Mouse (Mus musculus) ZHBTc4 (cell line): ENCODE data around the gene Tmsb4x.

Source experiments
- DNase-seq: peaks from one replicate; pipeline ENCODE4 v3.0.0-alpha.2; 2011; ENCODE audit warnings: low read depth, low spot score

Gene Tmsb4x

DNA sequence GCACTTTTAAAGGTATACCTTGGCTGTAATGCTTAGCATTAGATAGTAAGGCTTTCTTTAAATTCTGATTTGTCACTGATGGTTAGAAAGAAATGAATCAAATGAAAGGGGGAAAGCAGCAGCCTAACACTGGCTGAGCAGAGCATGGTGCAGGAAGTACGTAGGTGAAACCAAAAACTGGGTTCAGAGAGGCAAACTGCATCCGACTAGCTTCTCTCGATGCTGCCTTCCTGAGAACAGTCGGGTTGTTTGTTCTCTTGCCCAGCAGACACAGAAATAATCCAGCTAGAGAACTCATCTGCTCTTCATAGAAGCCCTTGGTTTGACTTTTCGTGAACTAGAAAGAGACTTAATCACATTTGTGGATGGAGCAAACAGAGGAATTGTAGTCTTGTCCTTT is 26.7 kb downstream of the Tmsb4x start:
- DNase-seq, result no peak

DNA sequence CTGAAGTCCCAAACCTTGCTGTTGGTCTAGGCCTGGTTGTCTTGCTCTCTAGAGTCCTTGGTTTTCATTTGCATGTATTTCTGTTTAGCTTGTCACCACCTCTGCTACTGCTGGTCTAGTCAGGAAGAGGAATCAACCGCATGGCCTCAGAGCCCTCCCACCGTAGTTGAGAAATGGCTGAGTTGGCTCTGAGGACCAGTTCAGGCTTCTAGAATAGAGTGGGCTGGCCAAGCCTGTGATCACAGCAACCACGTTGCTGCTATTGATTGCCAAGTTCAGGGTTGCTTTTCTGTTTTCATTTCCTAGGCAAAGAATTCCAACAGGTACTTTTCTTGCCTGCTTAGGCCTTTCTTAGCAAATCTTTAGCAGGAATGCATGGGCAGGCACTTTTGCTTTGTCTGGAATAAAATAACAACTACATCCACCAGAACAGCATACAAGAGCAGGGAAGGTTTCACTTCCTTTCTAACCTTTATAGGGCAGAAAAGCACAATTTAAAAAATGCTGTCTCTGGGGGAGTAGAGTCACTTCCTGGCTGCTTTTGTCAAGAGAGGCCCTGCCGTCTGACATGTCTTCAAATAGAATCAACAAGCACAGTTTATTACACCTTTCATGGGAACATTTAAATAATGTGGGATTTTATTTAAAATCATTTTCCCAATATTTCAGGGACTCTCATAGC is 29.0 kb downstream of the Tmsb4x start:
- no peak for DNase-seq

DNA sequence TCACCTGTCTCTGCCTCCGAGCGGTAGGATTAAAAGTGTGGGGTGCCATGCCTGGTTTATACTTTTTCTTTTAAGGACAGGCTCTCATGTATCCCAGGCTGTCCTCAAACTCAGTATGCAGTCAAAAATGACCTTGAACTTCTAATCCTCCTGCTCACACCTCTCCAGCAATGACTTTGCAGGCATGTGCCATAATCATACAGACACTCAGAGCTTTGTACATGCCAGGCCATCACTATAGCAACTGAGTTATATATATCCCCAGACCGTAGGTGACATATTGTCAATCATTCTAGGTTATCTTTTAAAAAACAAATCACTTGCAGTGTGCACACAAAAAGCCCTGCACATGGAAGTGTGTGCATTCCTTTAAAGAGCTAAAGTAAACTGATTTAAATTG is 29.6 kb downstream of the Tmsb4x start:
- DNase-seq, result no peak

DNA sequence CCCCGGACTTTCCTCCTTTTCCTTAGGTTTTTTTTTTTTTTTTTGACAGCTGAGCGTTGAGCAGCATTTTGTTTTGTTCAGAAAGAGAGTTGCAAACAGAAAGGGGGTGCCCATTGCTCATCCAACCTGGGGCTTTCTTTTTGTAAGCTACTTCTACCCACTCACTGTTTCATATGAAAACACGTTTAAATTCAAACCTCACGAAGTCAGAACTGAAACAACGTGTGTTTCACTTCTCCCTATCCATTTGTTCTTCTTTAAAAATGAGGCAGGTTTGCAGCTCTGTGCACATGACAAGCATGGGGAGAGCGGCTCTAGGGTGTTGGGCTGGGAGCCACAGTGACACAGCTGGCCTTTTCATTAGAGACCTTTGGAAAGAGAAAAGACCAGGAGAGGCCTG is 33.8 kb downstream of the Tmsb4x start:
- DNase-seq, result no peak

DNA sequence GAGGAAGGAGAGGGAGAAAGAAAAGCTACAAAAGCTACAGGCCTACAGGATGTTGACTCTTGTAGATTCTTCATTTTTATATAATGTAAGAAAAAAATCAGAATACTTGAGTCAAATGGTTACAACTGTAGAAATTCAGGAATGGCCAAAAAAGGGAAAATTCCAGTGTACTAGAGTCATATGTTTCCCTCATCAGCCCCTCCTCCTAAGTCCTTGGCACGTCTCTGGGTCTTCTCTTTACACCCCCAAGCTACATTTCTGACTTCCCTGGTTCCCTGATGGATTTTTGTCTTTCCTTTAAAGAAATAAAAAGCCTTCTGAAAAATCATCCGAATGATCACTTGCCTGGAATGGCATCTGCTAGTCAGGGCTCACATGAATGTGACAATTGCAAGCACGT is 34.8 kb downstream of the Tmsb4x start:
- no peak for DNase-seq

DNA sequence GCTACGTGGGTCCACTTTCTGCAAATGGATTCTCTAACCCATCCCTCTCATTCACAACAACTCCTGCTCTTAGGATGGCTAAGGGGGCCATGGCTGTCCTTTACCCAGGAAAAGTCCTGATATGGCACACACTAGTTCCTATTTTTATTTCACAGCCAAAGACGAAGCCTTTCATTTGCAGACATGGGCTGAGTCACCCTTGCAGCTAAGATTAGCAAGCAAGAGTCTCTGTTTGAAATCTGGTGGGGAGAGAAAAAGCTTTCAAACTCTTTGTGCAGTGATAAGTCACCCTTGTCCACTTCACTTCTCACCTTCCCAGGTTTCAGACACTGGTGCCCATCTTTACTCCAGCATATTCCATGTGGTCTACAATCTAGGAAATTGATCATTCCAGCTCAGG is 36.9 kb downstream of the Tmsb4x start:
- no peak for DNase-seq

DNA sequence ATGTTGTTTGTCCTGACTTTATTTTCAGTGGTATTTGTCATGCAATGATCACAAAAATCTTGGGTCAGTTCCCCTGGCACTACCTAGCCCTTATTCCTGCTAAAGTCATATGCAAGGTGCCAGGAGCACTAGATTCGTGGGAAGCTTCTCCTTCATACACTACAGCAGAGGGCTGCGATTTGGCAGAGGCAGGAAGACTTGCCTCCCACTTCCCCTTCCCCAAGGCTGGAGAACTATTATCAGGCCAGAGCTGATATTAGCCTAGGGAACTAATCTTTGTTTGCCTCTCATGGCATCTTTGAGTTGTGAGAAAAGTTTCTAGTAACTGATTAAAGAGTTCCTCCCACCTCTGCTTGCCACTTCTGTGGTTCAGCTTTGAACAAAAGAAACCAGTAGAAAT is 37.8 kb downstream of the Tmsb4x start:
- DNase-seq, result no peak

DNA sequence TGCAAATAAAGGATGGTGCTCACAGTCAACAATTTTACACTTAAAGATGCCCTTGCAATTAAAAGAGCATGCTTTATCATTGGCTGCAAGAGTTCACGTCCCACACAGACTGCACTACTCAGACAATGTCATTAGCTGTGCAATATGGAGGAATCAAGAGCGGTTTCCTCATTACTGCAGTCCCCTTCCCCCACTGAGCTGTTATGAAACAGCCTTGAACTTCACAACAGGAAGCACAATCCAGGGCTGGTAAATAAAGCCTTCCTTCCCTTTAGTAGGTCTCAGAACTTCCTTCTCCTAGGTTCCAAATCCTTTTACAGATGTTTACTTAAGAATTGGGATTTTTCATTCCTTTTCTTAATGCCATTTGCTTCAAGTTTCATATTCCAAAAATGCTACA is 41.8 kb downstream of the Tmsb4x start:
- no peak for DNase-seq

DNA sequence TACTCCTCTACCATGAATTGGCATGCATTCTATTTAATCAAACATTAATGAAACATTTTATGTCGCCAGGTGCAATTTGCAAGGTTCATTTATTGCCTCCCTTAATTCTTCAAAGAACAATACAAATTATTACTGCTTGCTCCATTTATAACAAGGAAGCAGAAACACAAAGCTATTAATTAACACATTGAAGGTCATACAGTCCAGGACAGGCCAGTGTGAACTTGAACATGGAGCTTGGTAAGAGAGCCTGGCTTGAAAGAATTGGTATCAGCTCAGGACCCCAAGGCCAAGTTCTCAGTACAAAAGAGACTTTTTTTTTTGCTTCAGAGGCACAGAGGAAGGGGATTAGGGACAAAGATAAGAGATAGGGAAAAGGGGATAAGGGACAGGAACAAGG is 43.1 kb downstream of the Tmsb4x start:
- DNase-seq, result no peak

DNA sequence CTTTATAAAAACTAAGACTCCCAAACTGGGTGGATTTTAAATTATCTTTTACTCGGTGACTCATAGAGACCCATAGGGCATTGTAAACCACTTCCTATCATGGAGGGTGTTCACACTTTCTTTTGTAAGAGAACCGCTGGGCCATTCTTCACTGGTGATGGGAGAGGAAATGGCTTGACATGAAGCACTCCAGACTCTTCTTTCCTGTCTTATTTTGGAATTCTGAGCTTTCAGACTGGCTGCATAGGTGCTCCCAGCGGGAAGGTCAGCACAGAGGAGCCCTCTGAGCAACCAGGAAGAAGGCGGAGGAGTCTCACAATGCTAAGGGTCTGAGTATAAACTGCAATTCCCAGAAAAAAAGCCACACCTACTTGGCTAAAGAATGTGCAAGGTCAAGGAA is 51.4 kb downstream of the Tmsb4x start:
- DNase-seq, result peak; percentile 81
